Mouse (Mus musculus) fibroblast of lung, adult 2 months (primary cell): ENCODE measurements around the gene Rapgef1.
A peak's percentile ranks its signal among the peaks of the same experiment; 100 is the strongest.

ENCODE experiments used
- DNase-seq: peaks from one replicate; pipeline ENCODE4 v3.0.0-alpha.2; 2011; ENCODE audit warnings: low read depth

Rapgef1 gene

GRCm38 (mm10) chr2:29672746-29673536, 53.4 kb downstream of the Rapgef1 start:
- no peak for DNase-seq

DNA sequence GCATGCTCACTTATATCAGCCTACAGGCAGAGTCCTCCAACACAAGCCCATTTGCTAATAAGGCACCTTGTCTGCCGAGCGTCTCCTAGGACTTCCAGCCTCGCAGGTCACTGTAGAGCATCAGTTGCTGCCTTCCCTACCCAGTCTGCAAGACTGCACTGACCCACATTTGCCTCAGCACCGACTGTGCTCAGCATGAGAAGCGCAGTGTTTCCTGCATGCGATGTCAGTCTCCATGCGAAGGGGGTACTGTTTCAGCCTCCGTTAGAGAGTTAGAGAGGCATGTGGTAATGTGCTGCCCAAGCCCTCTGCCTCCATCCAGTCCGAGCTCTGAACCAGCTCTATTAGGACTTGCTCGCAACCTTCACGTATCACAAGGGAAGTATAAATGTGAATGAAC, 54.6 kb downstream of the Rapgef1 start:
- no peak for DNase-seq

GRCm38 (mm10) chr2:29674545-29674944, 55.0 kb downstream of the Rapgef1 start:
- no peak for DNase-seq

GRCm38 (mm10) chr2:29675846-29676245, 56.3 kb downstream of the Rapgef1 start:
- DNase-seq = no peak

- DNase-seq = no peak
Observed at GRCm38 (mm10) chr2:29676513-29676912, 57.0 kb downstream of the Rapgef1 start.

GRCm38 (mm10) chr2:29677842-29678241, 58.3 kb downstream of the Rapgef1 start:
- DNase-seq = peak; percentile 39

GRCm38 (mm10) chr2:29678524-29678923, 59.0 kb downstream of the Rapgef1 start:
- no peak for DNase-seq

- DNase-seq = no peak
Observed at GRCm38 (mm10) chr2:29679710-29680584, 60.4 kb downstream of the Rapgef1 start.

- no peak for DNase-seq
Observed at GRCm38 (mm10) chr2:29683261-29683999, 63.9 kb downstream of the Rapgef1 start.

- DNase-seq = no peak
Observed at GRCm38 (mm10) chr2:29684498-29684897, 65.0 kb downstream of the Rapgef1 start.

- DNase-seq = no peak
Observed at GRCm38 (mm10) chr2:29689014-29689413, 69.5 kb downstream of the Rapgef1 start.

- DNase-seq = no peak
Observed at GRCm38 (mm10) chr2:29689495-29689894, 70.0 kb downstream of the Rapgef1 start.

GRCm38 (mm10) chr2:29691068-29691467, 71.5 kb downstream of the Rapgef1 start:
- DNase-seq = no peak

DNA sequence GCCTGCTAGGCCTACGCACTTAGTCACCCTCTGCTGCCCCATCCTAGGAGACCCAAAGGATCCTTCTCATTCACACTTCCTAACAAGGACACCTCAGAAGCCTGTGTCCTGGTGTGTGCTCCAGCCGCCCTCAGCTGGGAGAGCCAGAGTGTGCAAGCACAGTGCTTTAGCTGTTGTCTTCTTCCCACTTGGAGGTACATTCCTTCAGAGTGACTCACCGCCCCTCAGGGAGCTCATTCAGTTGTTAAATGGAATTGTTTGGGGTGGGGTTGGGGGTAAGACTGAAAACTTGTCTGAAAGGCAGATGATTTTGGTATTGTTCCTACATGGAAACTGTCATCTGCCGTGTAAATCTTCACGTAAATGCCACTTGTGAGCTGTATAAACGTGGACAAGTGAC, 72.0 kb downstream of the Rapgef1 start:
- peak; percentile 36 for DNase-seq

DNA sequence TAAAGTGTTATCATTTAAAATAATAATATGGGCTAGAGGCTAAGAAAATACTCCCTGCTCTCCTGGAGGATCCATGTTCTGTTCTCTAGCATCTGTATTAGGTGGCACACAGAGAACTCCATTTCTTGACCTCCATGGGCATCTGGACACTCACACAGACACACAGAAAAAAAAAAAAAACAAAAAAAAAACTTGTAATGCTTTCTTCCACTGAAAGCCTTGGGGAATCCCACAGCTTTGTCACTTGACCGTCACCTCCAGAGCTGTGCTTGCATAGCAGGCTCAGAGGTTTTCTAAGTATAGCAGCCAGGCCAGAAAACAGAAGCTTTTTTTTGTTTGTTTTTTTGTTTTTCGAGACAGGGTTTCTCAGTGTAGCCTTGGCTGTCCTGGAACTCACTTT, 72.7 kb downstream of the Rapgef1 start:
- DNase-seq = no peak

GRCm38 (mm10) chr2:29696207-29696800, 76.8 kb downstream of the Rapgef1 start:
- DNase-seq = no peak

GRCm38 (mm10) chr2:29698421-29699290, 79.1 kb downstream of the Rapgef1 start:
- no peak for DNase-seq

GRCm38 (mm10) chr2:29700898-29701297, 81.4 kb downstream of the Rapgef1 start:
- DNase-seq = no peak

DNA sequence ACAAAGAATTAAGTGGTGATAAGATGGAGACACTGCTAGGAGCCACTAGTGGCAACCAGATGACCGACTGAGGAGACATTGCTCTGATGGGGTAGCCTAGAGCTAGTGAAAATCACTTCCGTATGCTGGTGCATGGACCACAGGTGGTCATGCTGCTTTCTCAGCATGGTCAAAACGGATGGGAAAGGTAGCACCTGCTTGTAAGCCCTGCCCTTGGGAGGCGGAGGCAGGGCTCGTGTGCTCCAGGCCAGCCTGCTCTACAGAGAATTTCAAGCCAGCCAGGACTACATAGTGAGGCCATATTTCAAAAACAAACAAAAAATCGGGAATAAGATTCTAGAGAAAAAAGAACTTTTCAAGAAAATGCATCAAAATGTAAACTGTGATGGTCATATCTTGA, 81.9 kb downstream of the Rapgef1 start:
- DNase-seq = no peak

DNA sequence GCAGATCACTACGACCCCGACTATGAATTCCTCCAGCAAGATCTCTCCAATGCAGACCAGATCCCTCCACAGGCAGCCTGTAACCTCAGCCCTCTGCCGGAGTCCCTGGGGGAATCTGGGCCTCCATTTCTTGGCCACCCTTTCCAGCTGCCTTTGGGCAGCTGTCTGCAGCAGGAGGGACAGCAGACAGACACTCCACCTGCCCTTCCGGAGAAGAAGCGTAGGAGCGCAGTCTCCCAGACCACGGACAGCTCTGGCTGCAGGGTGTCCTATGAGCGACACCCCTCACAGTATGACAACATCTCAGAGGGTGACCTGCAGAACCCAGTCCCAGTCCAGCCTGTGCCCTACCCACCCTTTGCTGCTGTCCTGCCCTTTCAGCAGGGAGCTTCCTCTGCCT, 82.7 kb downstream of the Rapgef1 start:
- DNase-seq = no peak
